Mouse (Mus musculus) cortical plate, adult 2 months (tissue): ENCODE measurements at regions not wholly inside any gene's neighbourhood (a gene's known extent, or its start where the extent isn't known, plus 50 kb on each side); places are given as distances from the start of the nearest gene placed in this dataset.

Source experiments
- H3K27ac ChIP-seq: fragments of 200-500 bp; 2 replicates; pipeline ENCODE4 v1.5.1; 2012; ENCODE audit warnings: low read length, control low read depth, inconsistent platforms; ENCODE audit not compliant: insufficient read depth
- H3K4me1 ChIP-seq: fragments of 200-500 bp; 2 replicates; pipeline ENCODE4 v1.6.1; 2011; ENCODE audit warnings: low read length; ENCODE audit not compliant: control insufficient read depth, insufficient read depth
- H3K4me3 ChIP-seq: fragments of 200-500 bp; 2 replicates; pipeline ENCODE4 v1.5.1; 2011; ENCODE audit warnings: mild to moderate bottlenecking, low read length, control low read depth; ENCODE audit not compliant: insufficient read depth
- CTCF ChIP-seq: fragments of 200-500 bp; IDR thresholded peaks from 2 replicates; pipeline ENCODE4 v1.5.1; 2011; ENCODE audit warnings: mild to moderate bottlenecking, control low read depth, low read length; ENCODE audit not compliant: insufficient read depth; ENCODE audit errors: extremely low read depth
- POLR2A ChIP-seq: fragments of 200-500 bp; IDR thresholded peaks from 2 replicates; pipeline ENCODE4 v1.6.1; 2011; ENCODE audit warnings: mild to moderate bottlenecking, low read length, control low read depth; ENCODE audit not compliant: insufficient read depth; ENCODE audit errors: extremely low read depth

DNA sequence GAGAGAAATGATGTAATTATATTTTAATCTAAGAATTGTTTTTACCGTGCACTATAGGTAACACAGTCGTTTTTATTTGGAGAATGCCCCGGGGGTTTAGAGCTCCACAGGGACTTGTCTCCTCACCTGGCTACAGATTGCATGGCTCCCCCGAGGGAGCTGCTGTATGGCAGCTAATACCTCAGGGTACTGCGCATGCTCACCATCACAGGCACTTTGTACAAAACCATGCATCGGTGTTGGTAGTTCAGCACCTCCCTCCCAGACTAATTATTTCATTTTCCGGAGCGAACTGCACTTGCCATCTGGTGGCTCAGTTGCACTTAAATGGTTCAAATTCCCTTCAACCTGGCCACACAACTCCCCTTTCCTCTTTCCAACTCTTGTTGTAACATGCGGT, 281.9 kb downstream of the Fam173b start:
- H3K4me3 ChIP-seq: no peak overlapping the region
- no peak for TF ChIP-seq CTCF
- no peak for TF ChIP-seq POLR2A
- no peaks in the 10 kb centered on the region for H3K4me1 ChIP-seq
- H3K27ac ChIP-seq: no peak overlapping the region

GRCm38 (mm10) chr15:31898904-31899650, 278.0 kb upstream of the Tas2r119 start:
- H3K27ac ChIP-seq: no peak overlapping the region
- no peaks in the 10 kb centered on the region for H3K4me1 ChIP-seq
- H3K4me3 ChIP-seq: no peak overlapping the region
- TF ChIP-seq POLR2A (no peak), CTCF (no peak)

- TF ChIP-seq POLR2A: no peak
- Histone ChIP-seq H3K4me3 (no peak overlapping the region), H3K4me1 (no peaks in the 10 kb centered on the region), H3K27ac (no peak overlapping the region)
These were observed 276.8 kb upstream of the Tas2r119 start for GRCm38 (mm10) chr15:31900325-31900724.

DNA sequence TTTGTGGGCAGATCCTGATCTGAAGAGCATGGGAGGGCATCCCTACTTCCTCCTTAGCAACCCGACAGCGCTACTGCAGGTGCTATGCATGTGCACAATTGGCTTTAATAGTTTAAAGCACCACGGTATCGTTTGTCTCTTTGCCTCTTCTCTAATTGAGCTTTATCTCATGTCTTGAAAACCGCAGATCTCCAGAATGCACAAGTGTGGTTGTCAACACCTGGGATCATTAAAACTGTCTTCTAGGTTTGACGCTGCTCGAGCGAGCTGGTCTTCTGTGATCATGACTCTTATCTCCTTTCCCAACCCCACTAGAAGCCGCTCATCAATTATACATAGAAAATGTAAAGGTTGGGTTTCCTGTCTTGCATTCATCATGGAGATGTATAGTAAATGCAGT, 268.7 kb upstream of the Tas2r119 start:
- H3K4me3 ChIP-seq: no peak overlapping the region
- TF ChIP-seq CTCF (no peak), POLR2A (no peak)
- H3K27ac ChIP-seq: no peak overlapping the region
- H3K4me1 ChIP-seq: no peaks in the 10 kb centered on the region

DNA sequence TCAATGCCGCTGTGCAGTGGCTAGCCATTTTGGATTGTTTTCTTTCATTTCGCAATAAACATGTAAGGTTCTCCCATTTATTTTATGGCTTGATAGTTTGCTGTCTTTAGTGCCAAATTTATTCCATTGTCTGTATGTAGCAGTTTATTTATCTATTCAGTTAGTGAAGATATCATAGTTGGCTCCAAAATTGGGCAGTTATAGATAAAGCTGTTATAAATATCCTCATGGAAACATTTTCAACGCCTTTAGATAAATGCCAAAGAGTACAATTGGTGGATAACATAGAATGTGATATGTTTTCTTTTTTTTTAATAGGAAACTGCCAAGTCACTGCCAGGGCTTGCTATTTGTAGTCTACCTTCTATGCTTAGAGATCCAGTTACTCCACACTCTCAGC, 265.1 kb upstream of the Tas2r119 start:
- H3K4me3 ChIP-seq: no peak overlapping the region
- no peak overlapping the region for H3K27ac ChIP-seq
- H3K4me1 ChIP-seq: no peaks in the 10 kb centered on the region
- TF ChIP-seq POLR2A (no peak), CTCF (no peak)

GRCm38 (mm10) chr15:31921485-31921884, 255.6 kb upstream of the Tas2r119 start:
- H3K27ac ChIP-seq: no peak overlapping the region
- no peaks in the 10 kb centered on the region for H3K4me1 ChIP-seq
- no peak for TF ChIP-seq CTCF
- no peak for TF ChIP-seq POLR2A
- H3K4me3 ChIP-seq: no peak overlapping the region

GRCm38 (mm10) chr15:31960301-31960700, 216.8 kb upstream of the Tas2r119 start:
- H3K4me1 ChIP-seq: no peaks in the 10 kb centered on the region
- H3K27ac ChIP-seq: no peak overlapping the region
- TF ChIP-seq POLR2A: no peak
- TF ChIP-seq CTCF: no peak
- H3K4me3 ChIP-seq: no peak overlapping the region

- TF ChIP-seq CTCF (no peak), POLR2A (no peak)
- no peak overlapping the region for H3K4me3 ChIP-seq
- no peaks in the 10 kb centered on the region for H3K4me1 ChIP-seq
- no peak overlapping the region for H3K27ac ChIP-seq
These were observed 215.1 kb upstream of the Tas2r119 start for GRCm38 (mm10) chr15:31961963-31962362.

DNA sequence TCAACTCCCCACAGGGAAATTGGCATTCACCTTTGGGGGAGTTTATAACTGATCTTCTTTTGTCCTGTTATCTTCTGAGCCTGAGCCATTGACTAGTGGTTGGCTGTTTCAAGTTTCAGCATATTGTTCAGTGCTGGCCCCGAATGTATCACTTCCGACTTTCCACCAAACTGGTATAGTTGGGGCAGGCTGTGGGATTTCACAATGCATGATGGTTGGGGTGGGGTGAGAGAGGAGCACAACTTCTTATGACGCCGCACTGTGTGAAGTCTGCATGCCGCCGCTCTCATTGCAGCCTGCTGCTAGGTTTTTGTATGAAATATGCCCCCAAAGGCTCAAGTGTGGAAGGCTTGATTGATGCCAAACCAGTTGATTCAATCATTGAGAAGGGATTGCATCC, 212.2 kb upstream of the Tas2r119 start:
- H3K4me1 ChIP-seq: no peaks in the 10 kb centered on the region
- H3K27ac ChIP-seq: no peak overlapping the region
- no peak overlapping the region for H3K4me3 ChIP-seq
- TF ChIP-seq POLR2A: no peak
- no peak for TF ChIP-seq CTCF

DNA sequence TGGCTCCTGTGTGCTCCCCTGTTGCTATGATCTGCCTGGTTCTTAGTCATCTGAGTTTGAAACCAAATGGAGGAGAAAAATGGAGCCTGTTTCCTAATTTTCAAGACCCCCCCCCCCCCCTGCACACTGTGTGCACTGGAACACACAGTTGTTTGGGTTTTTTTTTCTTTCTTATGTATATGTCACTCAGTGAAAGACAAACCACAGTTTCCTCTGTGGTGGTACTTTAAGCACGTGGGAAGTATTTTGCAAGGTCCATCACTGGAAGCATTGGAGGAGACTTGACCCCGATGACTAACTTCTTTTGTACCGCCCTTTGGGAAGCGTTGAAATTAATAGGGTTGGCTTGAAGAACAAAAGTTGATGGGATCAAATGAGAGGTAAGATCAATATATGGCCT, 211.5 kb upstream of the Tas2r119 start:
- Histone ChIP-seq H3K27ac (no peak overlapping the region), H3K4me1 (no peaks in the 10 kb centered on the region), H3K4me3 (no peak overlapping the region)
- TF ChIP-seq CTCF: no peak
- TF ChIP-seq POLR2A: no peak

GRCm38 (mm10) chr15:31972891-31973290, 204.2 kb upstream of the Tas2r119 start:
- TF ChIP-seq CTCF (no peak), POLR2A (no peak)
- H3K27ac ChIP-seq: no peak overlapping the region
- H3K4me3 ChIP-seq: no peak overlapping the region
- H3K4me1 ChIP-seq: no peaks in the 10 kb centered on the region
